Mouse (Mus musculus) CH12.LX (cell line): ENCODE data around the gene Ier2. TPM values are rescaled to one million over a fixed set of nuclear protein-coding genes. Genes with fewer than 3 reads are reported as not detected.

Experiments
- DNase-seq: peaks from one replicate; pipeline ENCODE4 v3.0.0-alpha.2; 2013; ENCODE audit errors: extremely low read depth
- H3K27ac ChIP-seq: 2 replicates; pipeline ENCODE4 v1.5.1; 2012; ENCODE audit warnings: low read depth, mild to moderate bottlenecking, control low read depth, moderate library complexity; ENCODE audit not compliant: insufficient read depth
- H3K27me3 ChIP-seq: replicated peaks from 2 replicates; pipeline ENCODE3; 2012; ENCODE audit warnings: inconsistent platforms
- H3K36me3 ChIP-seq, 2 experiments: replicated peaks in 1 of 2; 2 replicates each; pipeline versions ENCODE3 to v1.6.1; 2012; ENCODE audit warnings: inconsistent platforms in 1 of 2, low read length in 1 of 2, mild to moderate bottlenecking in 1 of 2, mixed read lengths in 1 of 2, moderate library complexity in 1 of 2; ENCODE audit not compliant: control insufficient read depth in 1 of 2, insufficient read depth in 1 of 2
- H3K4me1 ChIP-seq, 2 experiments: 2 replicates each; pipeline ENCODE4 v1.6.1; 2012; ENCODE audit warnings: inconsistent platforms in 1 of 2, moderate library complexity in 1 of 2; ENCODE audit not compliant: insufficient read depth in 2 of 2, control insufficient read depth in 1 of 2
- H3K4me2 ChIP-seq: 2 replicates; pipeline ENCODE4 v1.6.1; 2012; ENCODE audit warnings: low read depth, mild to moderate bottlenecking, control low read depth; ENCODE audit not compliant: poor library complexity, insufficient read depth, severe bottlenecking
- H3K4me3 ChIP-seq, 3 experiments: fragments of 150-350 bp in 1 of 3; sonication (generic) in 1 of 3; replicated peaks in 1 of 3; 2 replicates each; pipeline versions ENCODE3 to v1.5.1; 2011 to 2012; ENCODE audit warnings: low read depth in 2 of 3, low read length in 2 of 3, mild to moderate bottlenecking in 2 of 3, moderate library complexity in 2 of 3, control low read depth in 1 of 3, improper control_type of control experiment in 1 of 3, inconsistent platforms in 1 of 3, mixed read lengths in 1 of 3; ENCODE audit not compliant: poor library complexity in 1 of 3
- H3K79me2 ChIP-seq: replicated peaks from 2 replicates; pipeline ENCODE4 v1.6.1; 2012; ENCODE audit warnings: mild to moderate bottlenecking, moderate library complexity; ENCODE audit not compliant: control insufficient read depth, poor library complexity, insufficient read depth, severe bottlenecking; ENCODE audit errors: extremely low read depth
- H3K9ac ChIP-seq: 2 replicates; pipeline ENCODE4 v1.6.1; 2012; ENCODE audit warnings: low read depth, mild to moderate bottlenecking, control low read depth, moderate library complexity; ENCODE audit not compliant: insufficient read depth
- H3K9me3 ChIP-seq: replicated peaks from 2 replicates; pipeline ENCODE3; 2012; ENCODE audit warnings: low read length, inconsistent platforms, mixed read lengths
- CHD1 ChIP-seq: IDR thresholded peaks from 2 replicates; pipeline ENCODE4 v1.6.1; 2012; ENCODE audit warnings: low read depth, low read length, improper control_type of control experiment, inconsistent platforms
- CHD2 ChIP-seq: IDR thresholded peaks from 2 replicates; pipeline ENCODE4 v1.6.1; 2011; ENCODE audit warnings: low read length, improper control_type of control experiment
- CTCF ChIP-seq, 2 experiments: IDR thresholded peaks in 1 of 2; conservative IDR thresholded peaks in 1 of 2; 2 replicates each; pipeline ENCODE4 v1.5.1; 2011 to 2012; ENCODE audit warnings: low read depth in 2 of 2, low read length in 2 of 2, improper control_type of control experiment in 1 of 2, inconsistent platforms in 1 of 2, mild to moderate bottlenecking in 1 of 2, moderate library complexity in 1 of 2
- E2F4 ChIP-seq: IDR thresholded peaks from 2 replicates; pipeline ENCODE4 v1.6.1; 2011; ENCODE audit warnings: low read depth, low read length, improper control_type of control experiment; ENCODE audit not compliant: insufficient replicate concordance
- EP300 ChIP-seq: IDR thresholded peaks from 2 replicates; pipeline ENCODE4 v1.6.1; 2011; ENCODE audit warnings: low read length, improper control_type of control experiment
- GABPA ChIP-seq: IDR thresholded peaks from 2 replicates; pipeline ENCODE4 v1.6.1; 2012; ENCODE audit warnings: low read depth, low read length, improper control_type of control experiment, inconsistent platforms; ENCODE audit not compliant: insufficient replicate concordance
- IRF4 ChIP-seq: IDR thresholded peaks from 2 replicates; pipeline ENCODE4 v1.6.1; 2014; ENCODE audit warnings: low read depth, mild to moderate bottlenecking, inconsistent platforms, low read length, improper control_type of control experiment
- JUN ChIP-seq: IDR thresholded peaks from 2 replicates; pipeline ENCODE4 v1.6.1; 2011; ENCODE audit warnings: low read depth, mild to moderate bottlenecking, low read length, improper control_type of control experiment, moderate library complexity; ENCODE audit not compliant: insufficient read depth
- KAT2A ChIP-seq: IDR thresholded peaks from 2 replicates; pipeline ENCODE4 v1.6.1; 2012; ENCODE audit warnings: low read length, improper control_type of control experiment, inconsistent platforms; ENCODE audit not compliant: insufficient replicate concordance
- MAZ ChIP-seq: IDR thresholded peaks from 2 replicates; pipeline ENCODE4 v1.6.1; 2012; ENCODE audit warnings: low read depth, mild to moderate bottlenecking, inconsistent platforms, low read length, improper control_type of control experiment, moderate library complexity
- POLR2A ChIP-seq: IDR thresholded peaks from 2 replicates; pipeline ENCODE4 v1.6.1; 2011; ENCODE audit warnings: low read depth, mild to moderate bottlenecking, improper control_type of control experiment, low read length
- RCOR1 ChIP-seq: conservative IDR thresholded peaks from 2 replicates; pipeline ENCODE4 v1.6.1; 2012; ENCODE audit warnings: low read depth, mild to moderate bottlenecking, inconsistent platforms, low read length, improper control_type of control experiment
- SIN3A ChIP-seq: IDR thresholded peaks from 2 replicates; pipeline ENCODE4 v1.6.1; 2012; ENCODE audit warnings: low read length, improper control_type of control experiment, inconsistent platforms
- TBP ChIP-seq: conservative IDR thresholded peaks from 2 replicates; pipeline ENCODE4 v1.6.1; 2011; ENCODE audit warnings: low read depth, low read length, improper control_type of control experiment
- TCF12 ChIP-seq: IDR thresholded peaks from 2 replicates; pipeline ENCODE4 v1.6.1; 2014; ENCODE audit warnings: low read depth, mild to moderate bottlenecking, inconsistent platforms, low read length, improper control_type of control experiment
- UBTF ChIP-seq: IDR thresholded peaks from 2 replicates; pipeline ENCODE4 v1.6.1; 2012; ENCODE audit warnings: low read depth, mild to moderate bottlenecking, inconsistent platforms, low read length, improper control_type of control experiment, moderate library complexity
- USF1 ChIP-seq: IDR thresholded peaks from 2 replicates; pipeline ENCODE4 v1.6.1; 2014; ENCODE audit warnings: low read depth, mild to moderate bottlenecking, inconsistent platforms, low read length, improper control_type of control experiment
- USF2 ChIP-seq: conservative IDR thresholded peaks from 2 replicates; pipeline ENCODE4 v1.6.1; 2011; ENCODE audit warnings: low read depth, low read length, improper control_type of control experiment
- ZMIZ1 ChIP-seq: IDR thresholded peaks from 2 replicates; pipeline ENCODE4 v1.6.1; 2012; ENCODE audit warnings: low read depth, mild to moderate bottlenecking, inconsistent platforms, low read length, improper control_type of control experiment
- ZNF384 ChIP-seq: IDR thresholded peaks from 2 replicates; pipeline ENCODE4 v1.6.1; 2012; ENCODE audit warnings: low read depth, low read length, improper control_type of control experiment, inconsistent platforms
- dilution Hi-C: fragments of 300-500 bp; cut with MboI; formaldehyde crosslinking; loops from 2 replicates; pipeline ENCODE4 v1.14.3; 2020; ENCODE audit warnings: low sequenced_read_pairs; ENCODE audit not compliant: extremely low pct_unique_long_range_greater_than_20kb, extremely low pct_ligation_motif_present
- in situ Hi-C: fragments of 300-500 bp; cut with MboI; formaldehyde crosslinking; loops from 3 replicates; pipeline ENCODE4 v1.14.3; 2019; ENCODE audit warnings: low sequenced_read_pairs, low pct_ligation_motif_present, low pct_unique_long_range_greater_than_20kb, mixed read lengths
- polyA plus RNA-seq: library from polyadenylated mRNA; unstranded; fragments of >175 nt; gene quantifications from 2 replicates; pipeline ENCODE4 v1.2.1, GENCODE M21; 2012; ENCODE audit warnings: low read depth; ENCODE audit not compliant: insufficient read length
- total RNA-seq, 2 experiments: library from RNA; depleted of rRNA; stranded (reverse); fragments of 300-350 nt in 1 of 2; fragments of >200 nt in 1 of 2; gene quantifications; 2 replicates each; pipeline ENCODE4 v1.2.3; 2012 to 2014

Ier2 gene
- total and polyA plus RNA-seq, 3 experiments, result 26.3 to 35.4 (median 30.3) TPM

- in situ Hi-C loops, result no loop called here
- Histone ChIP-seq H3K27me3 (no peaks in the 10 kb centered on the region), H3K4me3 (peak within 1 kb of the TSS; percentile 73 to 96 (median 94)), H3K9me3 (no peaks in the 10 kb centered on the region), H3K9ac (peak within 1 kb of the TSS; percentile 98), H3K27ac (peak within 1 kb of the TSS; percentile 27; the same call in 1 of the 2 replicates), H3K4me2 (peak within 1 kb of the TSS; percentile 80), H3K79me2 (peaks cover 77% of the 10 kb centered on the region), H3K36me3 (peaks cover 15 to 49% of the 10 kb centered on the region in 2 experiments), H3K4me1 (peaks cover 18 to 59% of the 10 kb centered on the region in 2 experiments)
- TF ChIP-seq KAT2A (no peak), TBP (no peak), SIN3A (peak; percentile 12; the same call in 1 of the 2 replicates), TCF12 (no peak), USF2 (peak; percentile 41), USF1 (peak; percentile 39; the same call in 1 of the 2 replicates), POLR2A (0 out of 2 replicates have a peak, but pooled peaks have one; percentile 32), CHD2 (no peak), CHD1 (no peak), CTCF (conservative IDR thresholded peaks at IDR 0.05 in 1 of 2, IDR thresholded peaks at IDR 0.05 in 1 of 2; ENCODE audit: low read depth in 2 of 2, low read length in 2 of 2) (no peak)
- DNase-seq, result no peak
- dilution Hi-C loops, result no loop called here
Observed at GRCm38 (mm10) chr8:84686191-84687002, 23.7 kb upstream of the Ier2 start, which contains the start of gene Trmt1. Gene Trmt1 (plus strand): TSS chr8:84686307.

GRCm38 (mm10) chr8:84684537-84684936, 21.9 kb upstream of the Ier2 start:
- no peak overlapping the region for H3K9ac ChIP-seq
- dilution Hi-C loops, result no loop called here
- H3K4me1 ChIP-seq, result peaks cover 21 to 62% of the 10 kb centered on the region in 2 experiments

More at GRCm38 (mm10) chr8:84684537-84684936, 21.9 kb upstream of the Ier2 start:
- Histone ChIP-seq H3K9me3 (no peaks in the 10 kb centered on the region), H3K4me2 (no peak overlapping the region), H3K79me2 (peaks cover 81% of the 10 kb centered on the region), H3K36me3 (peaks cover 10 to 55% of the 10 kb centered on the region in 2 experiments), H3K4me3 (no peak overlapping the region), H3K27me3 (no peaks in the 10 kb centered on the region), H3K27ac (no peak overlapping the region)
- no peak for DNase-seq
- in situ Hi-C loops, result no loop called here
- TF ChIP-seq RCOR1, result no peak
- TF ChIP-seq CTCF (conservative IDR thresholded peaks at IDR 0.05 in 1 of 2, IDR thresholded peaks at IDR 0.05 in 1 of 2; ENCODE audit: low read depth in 2 of 2, low read length in 2 of 2), result no peak
- TF ChIP-seq UBTF, result no peak
- no peak for TF ChIP-seq EP300
- TF ChIP-seq GABPA, result no peak
- no peak for TF ChIP-seq MAZ
- no peak for TF ChIP-seq ZMIZ1
- TF ChIP-seq USF2, result no peak
- no peak for TF ChIP-seq KAT2A
- no peak for TF ChIP-seq JUN
- no peak for TF ChIP-seq E2F4
- TF ChIP-seq CHD1, result no peak
- TF ChIP-seq IRF4, result no peak
- TF ChIP-seq ZNF384, result no peak
- no peak for TF ChIP-seq USF1
